Mouse (Mus musculus): ENCODE measurements around the gene Mtnr1a. TPM values are rescaled to one million over a fixed set of nuclear protein-coding genes. Genes with fewer than 3 reads are reported as not detected.

The Mtnr1a gene
- 0.33 and 0.55 TPM in 2 replicates for polyA plus RNA-seq (2015; fragmentation: Nextera tagmentation; extraction: Ambion mirVana)

GRCm38 (mm10) chr8:45068759-45069386 lies at the start of gene Mtnr1a:
Mtnr1a (plus strand) TSS chr8:45069137.
- H3K27ac ChIP-seq (replicated peaks): no peak within 1 kb of the TSS
- peaks cover 10% of the 10 kb centered on the region for H3K4me1 ChIP-seq
- peak within 1 kb of the TSS; percentile 93 for H3K4me2 ChIP-seq
- H3K4me3 ChIP-seq (replicated peaks): peak within 1 kb of the TSS; percentile 41
- peak within 1 kb of the TSS; percentile 44 for H3K9ac ChIP-seq (replicated peaks)
- H3K36me3 ChIP-seq: no peaks in the 10 kb centered on the region
- H3K9me3 ChIP-seq (replicated peaks): no peaks in the 10 kb centered on the region
- WGBS: 4% methylated on average over 29 of the region's 29 CpGs
- H3K27me3 ChIP-seq (replicated peaks): no peaks in the 10 kb centered on the region
- ATAC-seq (ENCODE audit: low FRiP score): peak; percentile 88

DNA sequence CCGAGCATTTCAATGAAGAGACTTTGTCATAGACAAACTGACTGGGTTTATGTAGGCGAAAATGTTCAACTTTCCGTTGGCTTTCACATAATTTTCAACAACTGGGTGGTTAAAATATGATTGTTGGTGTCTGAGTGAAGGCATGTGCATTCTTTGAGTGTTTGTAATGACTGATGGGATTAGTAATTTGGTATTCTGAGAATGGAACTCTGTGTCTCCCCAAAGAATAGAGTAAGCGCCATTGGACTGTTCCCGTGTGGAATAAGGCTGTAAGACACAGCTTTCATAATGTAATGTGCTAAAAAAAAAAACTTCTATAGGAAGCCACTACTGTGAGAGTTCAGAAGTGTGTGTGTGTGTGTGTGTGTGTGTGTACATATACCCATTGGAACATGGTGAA lies 49.7 kb upstream of the Mtnr1a start:
- WGBS: 76% methylated on average over 5 of the region's 5 CpGs
- H3K9me3 ChIP-seq (replicated peaks): peaks cover under 1% of the 10 kb centered on the region; the same call in 1 of the 2 replicates
- H3K4me1 ChIP-seq: no peaks in the 10 kb centered on the region
- no peak overlapping the region for H3K4me2 ChIP-seq
- peaks cover 17% of the 10 kb centered on the region for H3K36me3 ChIP-seq
- ATAC-seq (ENCODE audit: low FRiP score): no peak
- no peaks in the 10 kb centered on the region for H3K27me3 ChIP-seq (replicated peaks)
- no peak overlapping the region for H3K4me3 ChIP-seq (replicated peaks)
- no peak overlapping the region for H3K9ac ChIP-seq (replicated peaks)
- no peak overlapping the region for H3K27ac ChIP-seq (replicated peaks)

GRCm38 (mm10) chr8:45021171-45021570 lies 47.8 kb upstream of the Mtnr1a start:
- Histone ChIP-seq H3K4me2 (no peak overlapping the region), H3K4me3 (replicated peaks) (no peak overlapping the region), H3K9ac (replicated peaks) (no peak overlapping the region), H3K9me3 (replicated peaks) (peaks cover 13% of the 10 kb centered on the region), H3K4me1 (no peaks in the 10 kb centered on the region), H3K27ac (replicated peaks) (no peak overlapping the region), H3K36me3 (peaks cover 37% of the 10 kb centered on the region), H3K27me3 (replicated peaks) (no peaks in the 10 kb centered on the region)
- WGBS: 93% methylated on average over 5 of the region's 5 CpGs
- no peak for ATAC-seq (ENCODE audit: low FRiP score)

- Histone ChIP-seq H3K27me3 (replicated peaks) (no peaks in the 10 kb centered on the region), H3K4me2 (no peak overlapping the region), H3K9me3 (replicated peaks) (peaks cover 13% of the 10 kb centered on the region), H3K4me3 (replicated peaks) (no peak overlapping the region), H3K9ac (replicated peaks) (no peak overlapping the region), H3K27ac (replicated peaks) (no peak overlapping the region), H3K4me1 (no peaks in the 10 kb centered on the region), H3K36me3 (peaks cover 43% of the 10 kb centered on the region)
- WGBS: 93% methylated on average over 21 of the region's 21 CpGs
- ATAC-seq (ENCODE audit: low FRiP score): no peak
Measured at GRCm38 (mm10) chr8:45021911-45022665, 46.8 kb upstream of the Mtnr1a start.

DNA sequence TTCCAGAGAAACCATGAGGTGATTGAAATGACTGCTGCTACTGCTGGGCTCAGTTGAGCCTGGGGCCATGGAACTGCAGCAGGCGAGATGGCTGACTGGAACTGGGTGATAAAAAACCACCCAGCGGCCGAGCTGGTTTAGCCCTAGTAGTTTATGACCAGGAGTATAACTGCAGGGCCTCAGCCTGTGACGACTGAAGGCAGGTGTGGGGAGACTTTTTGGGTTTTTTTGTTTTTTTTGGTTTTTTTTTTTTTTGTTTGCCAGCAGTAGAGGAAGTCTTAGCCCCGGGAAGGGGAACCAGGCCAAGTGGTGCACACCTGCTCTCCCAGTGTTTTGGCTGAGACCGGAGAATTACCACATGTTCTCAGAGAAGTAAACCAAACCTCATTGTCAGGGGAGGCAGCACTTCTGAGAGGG lies 40.8 kb upstream of the Mtnr1a start:
- no peak overlapping the region for H3K9ac ChIP-seq (replicated peaks)
- no peak overlapping the region for H3K4me2 ChIP-seq
- no peaks in the 10 kb centered on the region for H3K27me3 ChIP-seq (replicated peaks)
- ATAC-seq (ENCODE audit: low FRiP score): no peak; the same call in 1 of the 2 replicates
- H3K9me3 ChIP-seq (replicated peaks): peaks cover 13% of the 10 kb centered on the region
- no peaks in the 10 kb centered on the region for H3K4me1 ChIP-seq
- WGBS: 43% methylated on average over 6 of the region's 6 CpGs
- H3K36me3 ChIP-seq: peaks cover 69% of the 10 kb centered on the region
- no peak overlapping the region for H3K4me3 ChIP-seq (replicated peaks)
- no peak overlapping the region for H3K27ac ChIP-seq (replicated peaks)

- ATAC-seq (ENCODE audit: low FRiP score): no peak
- WGBS: 90% methylated on average over 15 of the region's 15 CpGs
- H3K36me3 ChIP-seq: peaks cover 79% of the 10 kb centered on the region
Measured at GRCm38 (mm10) chr8:45038350-45038749, 30.6 kb upstream of the Mtnr1a start.

DNA sequence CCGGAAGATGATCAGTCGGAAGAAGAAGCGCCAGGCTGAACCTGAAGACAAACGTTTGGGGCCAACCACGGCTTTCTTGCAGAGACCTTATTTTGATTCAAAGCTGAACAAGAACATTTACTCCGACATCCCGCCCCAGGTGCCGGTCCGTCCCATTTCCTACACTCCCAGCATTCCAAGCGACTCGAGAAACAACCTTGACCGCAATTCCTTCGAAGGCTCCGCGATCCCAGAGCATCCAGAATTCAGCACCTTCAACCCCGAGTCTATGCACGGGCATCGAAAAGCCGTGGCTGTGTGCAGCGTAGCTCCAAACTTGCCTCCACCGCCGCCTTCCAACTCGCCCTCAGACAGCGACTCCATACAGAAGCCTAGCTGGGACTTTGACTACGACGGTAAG lies 24.8 kb upstream of the Mtnr1a start:
- peaks cover 56% of the 10 kb centered on the region for H3K36me3 ChIP-seq
- WGBS: 95% methylated on average over 26 of the region's 26 CpGs

More at GRCm38 (mm10) chr8:45038350-45038749, 30.6 kb upstream of the Mtnr1a start:
- Histone ChIP-seq H3K9ac (replicated peaks) (no peak overlapping the region), H3K4me1 (no peaks in the 10 kb centered on the region), H3K27ac (replicated peaks) (no peak overlapping the region), H3K4me3 (replicated peaks) (no peak overlapping the region), H3K9me3 (replicated peaks) (no peaks in the 10 kb centered on the region), H3K4me2 (no peak overlapping the region), H3K27me3 (replicated peaks) (no peaks in the 10 kb centered on the region)

GRCm38 (mm10) chr8:45050451-45050850 lies 18.5 kb upstream of the Mtnr1a start:
- H3K27ac ChIP-seq (replicated peaks): no peak overlapping the region
- no peak overlapping the region for H3K4me3 ChIP-seq (replicated peaks)
- no peak for ATAC-seq (ENCODE audit: low FRiP score)
- H3K4me1 ChIP-seq: no peaks in the 10 kb centered on the region
- no peaks in the 10 kb centered on the region for H3K9me3 ChIP-seq (replicated peaks)
- no peaks in the 10 kb centered on the region for H3K27me3 ChIP-seq (replicated peaks)
- H3K4me2 ChIP-seq: no peak overlapping the region
- WGBS: 91% methylated on average over 8 of the region's 8 CpGs
- no peak overlapping the region for H3K9ac ChIP-seq (replicated peaks)
- H3K36me3 ChIP-seq: peaks cover 24% of the 10 kb centered on the region

More for the DNA sequence above, 24.8 kb upstream of the Mtnr1a start:
- H3K9ac ChIP-seq (replicated peaks): no peak overlapping the region
- H3K9me3 ChIP-seq (replicated peaks): no peaks in the 10 kb centered on the region
- H3K27ac ChIP-seq (replicated peaks): no peak overlapping the region
- no peaks in the 10 kb centered on the region for H3K27me3 ChIP-seq (replicated peaks)
- no peak for ATAC-seq (ENCODE audit: low FRiP score)
- no peak overlapping the region for H3K4me2 ChIP-seq
- H3K4me1 ChIP-seq: no peaks in the 10 kb centered on the region
- H3K4me3 ChIP-seq (replicated peaks): no peak overlapping the region

- 96% methylated on average over 30 of the region's 30 CpGs for WGBS
- H3K4me1 ChIP-seq: no peaks in the 10 kb centered on the region
- H3K27ac ChIP-seq (replicated peaks): no peak overlapping the region
- ATAC-seq (ENCODE audit: low FRiP score): no peak
- H3K4me3 ChIP-seq (replicated peaks): no peak overlapping the region
- H3K4me2 ChIP-seq: no peak overlapping the region
- peaks cover 24% of the 10 kb centered on the region for H3K36me3 ChIP-seq
- H3K27me3 ChIP-seq (replicated peaks): no peaks in the 10 kb centered on the region
- no peak overlapping the region for H3K9ac ChIP-seq (replicated peaks)
- no peaks in the 10 kb centered on the region for H3K9me3 ChIP-seq (replicated peaks)
Measured at GRCm38 (mm10) chr8:45051236-45051635, 17.7 kb upstream of the Mtnr1a start.

- Histone ChIP-seq H3K4me1 (no peaks in the 10 kb centered on the region), H3K9me3 (replicated peaks) (no peaks in the 10 kb centered on the region), H3K4me3 (replicated peaks) (no peak overlapping the region), H3K36me3 (peaks cover 24% of the 10 kb centered on the region), H3K27ac (replicated peaks) (no peak overlapping the region), H3K27me3 (replicated peaks) (no peaks in the 10 kb centered on the region), H3K9ac (replicated peaks) (no peak overlapping the region), H3K4me2 (no peak overlapping the region)
- 63% methylated on average over 1 of the region's 1 CpGs for WGBS
- ATAC-seq (ENCODE audit: low FRiP score): no peak
Measured at GRCm38 (mm10) chr8:45052205-45052604, 16.7 kb upstream of the Mtnr1a start.

DNA sequence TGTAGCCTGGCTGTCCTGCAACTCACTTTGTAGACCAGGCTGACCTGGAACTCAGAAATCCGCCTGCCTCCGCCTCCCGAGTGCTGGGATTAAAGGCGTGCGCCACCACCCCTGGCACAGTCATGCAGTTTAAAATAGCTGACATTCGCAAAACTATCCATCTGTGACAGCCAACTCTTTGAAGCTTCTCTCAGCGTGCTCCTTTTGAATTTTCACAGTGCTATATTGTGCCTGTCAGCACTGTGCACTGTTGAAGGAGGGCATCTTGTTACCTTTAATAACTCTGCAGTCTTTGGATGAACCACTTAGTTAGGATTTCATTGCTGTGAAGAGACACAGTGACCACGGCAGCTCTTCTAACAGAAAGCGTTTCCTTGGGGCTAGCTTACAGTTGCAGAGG lies 16.3 kb upstream of the Mtnr1a start:
- Histone ChIP-seq H3K4me2 (no peak overlapping the region), H3K27me3 (replicated peaks) (no peaks in the 10 kb centered on the region), H3K4me1 (no peaks in the 10 kb centered on the region), H3K27ac (replicated peaks) (no peak overlapping the region), H3K9me3 (replicated peaks) (no peaks in the 10 kb centered on the region), H3K4me3 (replicated peaks) (no peak overlapping the region), H3K36me3 (peaks cover 24% of the 10 kb centered on the region), H3K9ac (replicated peaks) (no peak overlapping the region)
- ATAC-seq (ENCODE audit: low FRiP score): no peak
- WGBS: 95% methylated on average over 9 of the region's 9 CpGs

GRCm38 (mm10) chr8:45055500-45055899 lies 13.4 kb upstream of the Mtnr1a start:
- no peak for ATAC-seq (ENCODE audit: low FRiP score)
- no peaks in the 10 kb centered on the region for H3K9me3 ChIP-seq (replicated peaks)
- no peak overlapping the region for H3K4me2 ChIP-seq
- H3K4me1 ChIP-seq: no peaks in the 10 kb centered on the region
- H3K4me3 ChIP-seq (replicated peaks): no peak overlapping the region
- 97% methylated on average over 3 of the region's 3 CpGs for WGBS
- no peaks in the 10 kb centered on the region for H3K27me3 ChIP-seq (replicated peaks)
- no peak overlapping the region for H3K27ac ChIP-seq (replicated peaks)
- H3K9ac ChIP-seq (replicated peaks): no peak overlapping the region
- peaks cover 16% of the 10 kb centered on the region for H3K36me3 ChIP-seq

All from neural tube, embryonic 15.5 days (tissue).